Mouse (Mus musculus) MEL (cell line): Measurements from ENCODE around the gene Snap47.

Experiments used
- BHLHE40 ChIP-seq: IDR thresholded peaks from 2 replicates; pipeline ENCODE4 v1.6.1; 2012; ENCODE audit warnings: low read depth, mild to moderate bottlenecking, inconsistent platforms, low read length, improper control_type of control experiment, borderline replicate concordance
- CTCF ChIP-seq, 3 experiments: IDR thresholded peaks in 2 of 3; conservative IDR thresholded peaks in 1 of 3; 2 replicates each; pipeline ENCODE4 v1.5.1; 2011 to 2012; ENCODE audit warnings: low read length in 3 of 3, low read depth in 2 of 3, mild to moderate bottlenecking in 2 of 3, improper control_type of control experiment in 1 of 3, inconsistent platforms in 1 of 3, mixed read lengths in 1 of 3, moderate library complexity in 1 of 3; ENCODE audit not compliant: control insufficient read depth in 1 of 3, insufficient read depth in 1 of 3, poor library complexity in 1 of 3, severe bottlenecking in 1 of 3
- EP300 ChIP-seq, 2 experiments: IDR thresholded peaks; 2 replicates each; pipeline ENCODE4 v1.6.1; 2011; ENCODE audit warnings: improper control_type of control experiment in 2 of 2, low read length in 2 of 2, low read depth in 1 of 2, mild to moderate bottlenecking in 1 of 2
- MAFK ChIP-seq: IDR thresholded peaks from 2 replicates; pipeline ENCODE4 v1.6.1; 2011; ENCODE audit warnings: low read depth, mild to moderate bottlenecking, low read length, improper control_type of control experiment, borderline replicate concordance
- NRF1 ChIP-seq: IDR thresholded peaks from 2 replicates; pipeline ENCODE4 v1.6.1; 2014; ENCODE audit warnings: low read depth, mild to moderate bottlenecking, inconsistent platforms, low read length, improper control_type of control experiment, moderate library complexity; ENCODE audit not compliant: poor library complexity, insufficient read depth, severe bottlenecking
- POLR2A ChIP-seq, 2 experiments: IDR thresholded peaks; 2 replicates each; pipeline ENCODE4 v1.6.1; 2011 to 2012; ENCODE audit warnings: low read length in 2 of 2, mild to moderate bottlenecking in 2 of 2, control low read depth in 1 of 2, improper control_type of control experiment in 1 of 2, low read depth in 1 of 2, moderate library complexity in 1 of 2; ENCODE audit not compliant: control insufficient read depth in 1 of 2, insufficient read depth in 1 of 2, poor library complexity in 1 of 2
- RCOR1 ChIP-seq: IDR thresholded peaks from 2 replicates; pipeline ENCODE4 v1.6.1; 2012; ENCODE audit warnings: low read depth, mild to moderate bottlenecking, inconsistent platforms, low read length, improper control_type of control experiment
- SIN3A ChIP-seq: IDR thresholded peaks from 2 replicates; pipeline ENCODE4 v1.6.1; 2012; ENCODE audit warnings: low read length, improper control_type of control experiment, inconsistent platforms
- UBTF ChIP-seq: IDR thresholded peaks from 2 replicates; pipeline ENCODE4 v1.6.1; 2012; ENCODE audit warnings: low read depth, mild to moderate bottlenecking, inconsistent platforms, low read length, improper control_type of control experiment, moderate library complexity, borderline replicate concordance; ENCODE audit not compliant: insufficient read depth
- USF1 ChIP-seq: IDR thresholded peaks from 2 replicates; pipeline ENCODE4 v1.6.1; 2014; ENCODE audit warnings: low read depth, mild to moderate bottlenecking, inconsistent platforms, low read length, improper control_type of control experiment, moderate library complexity
- ZNF384 ChIP-seq: IDR thresholded peaks from 2 replicates; pipeline ENCODE4 v1.6.1; 2012; ENCODE audit warnings: low read depth, mild to moderate bottlenecking, inconsistent platforms, low read length, improper control_type of control experiment

GRCm38 (mm10) chr11:59361291-59361690 lies 89.7 kb downstream of the Snap47 start:
- TF ChIP-seq ZNF384 (no peak), CTCF (IDR thresholded peaks at IDR 0.05 in 2 of 3, conservative IDR thresholded peaks at IDR 0.05 in 1 of 3; ENCODE audit: control insufficient read depth in 1 of 3, insufficient read depth in 1 of 3, low read depth in 2 of 3, low read length in 3 of 3, poor library complexity in 1 of 3, severe bottlenecking in 1 of 3) (no peak), POLR2A (IDR thresholded peaks at IDR 0.05; ENCODE audit: control insufficient read depth in 1 of 2, insufficient read depth in 1 of 2, low read depth in 1 of 2, low read length in 2 of 2, poor library complexity in 1 of 2) (no peak), EP300 (IDR thresholded peaks at IDR 0.05; ENCODE audit: low read depth in 1 of 2, low read length in 2 of 2) (0 out of 4 replicates have a peak, but pooled peaks of 1 of the 2 experiments have one; percentile 10), UBTF (no peak), USF1 (no peak), SIN3A (peak; percentile 49; the same call in 1 of the 2 replicates), RCOR1 (no peak), MAFK (no peak), BHLHE40 (no peak), NRF1 (no peak)
